Mouse (Mus musculus): Measurements from ENCODE around the gene Ntm. TPM values are rescaled to one million over a fixed set of nuclear protein-coding genes. Genes with fewer than 3 reads are reported as not detected.

The Ntm gene
- total RNA-seq, 2 experiments from 2014 or later, result 5.4 to 6.2 TPM

DNA sequence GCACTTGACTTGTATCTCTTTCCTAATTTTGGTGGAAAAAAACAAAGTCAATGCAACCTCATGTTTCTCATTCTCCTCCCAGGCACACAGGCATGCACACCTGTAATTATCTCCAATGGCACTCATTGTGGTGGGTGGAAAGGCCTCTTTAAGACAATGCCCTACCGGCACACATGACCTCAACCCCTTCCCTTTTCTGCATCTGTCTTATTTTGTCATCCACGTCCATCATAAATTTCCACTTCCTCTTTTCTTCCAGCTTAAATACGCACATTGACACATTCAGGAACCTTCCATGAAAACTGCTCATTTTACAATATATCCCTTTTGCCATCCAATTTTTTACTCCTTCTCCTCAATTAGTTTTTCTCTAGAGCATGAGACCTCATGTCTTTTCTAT lies 74.2 kb downstream of the Ntm start:
- DNase-seq (ENCODE audit: low spot score in 2 of 2), result no peak

DNA sequence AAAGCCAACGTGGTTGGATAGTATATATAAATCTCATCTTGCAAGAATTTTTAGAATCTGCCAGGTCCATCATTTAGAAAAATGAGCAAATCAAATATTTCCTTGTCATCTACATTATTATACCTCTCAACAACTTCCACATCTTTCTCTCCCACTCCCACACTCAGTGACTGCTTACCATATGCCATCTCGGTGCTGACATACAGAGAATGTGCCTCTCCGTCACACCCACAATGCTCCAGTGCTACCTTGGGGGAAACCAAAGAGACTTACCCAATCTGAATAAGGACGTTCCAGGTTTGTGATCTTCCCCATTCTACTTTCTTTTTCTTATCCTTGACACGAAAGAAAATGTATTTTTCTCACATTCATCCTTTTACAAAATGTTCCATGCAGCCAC lies 75.0 kb downstream of the Ntm start:
- DNase-seq (ENCODE audit: low spot score in 2 of 2), result no peak

DNA sequence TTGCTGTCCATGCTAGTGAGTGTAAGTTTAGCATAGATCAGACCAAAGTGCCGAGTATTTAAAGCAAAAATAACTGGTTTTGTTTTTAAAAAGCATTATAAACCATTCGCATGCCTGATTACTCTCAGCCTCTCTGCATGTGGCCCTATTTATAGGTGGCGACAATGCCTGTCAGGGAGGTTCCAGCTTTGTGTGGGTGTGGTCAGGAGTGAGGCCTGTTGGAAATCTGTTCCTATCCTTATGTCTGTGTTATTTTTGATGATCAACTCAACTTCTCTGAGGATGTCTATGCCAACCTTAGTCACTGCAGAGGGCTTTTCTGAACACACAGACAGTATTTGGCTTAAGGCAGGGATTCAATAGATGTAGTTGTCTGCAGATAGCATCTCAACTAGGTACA lies 78.9 kb downstream of the Ntm start:
- no peak for DNase-seq (ENCODE audit: low spot score in 2 of 2)

DNA sequence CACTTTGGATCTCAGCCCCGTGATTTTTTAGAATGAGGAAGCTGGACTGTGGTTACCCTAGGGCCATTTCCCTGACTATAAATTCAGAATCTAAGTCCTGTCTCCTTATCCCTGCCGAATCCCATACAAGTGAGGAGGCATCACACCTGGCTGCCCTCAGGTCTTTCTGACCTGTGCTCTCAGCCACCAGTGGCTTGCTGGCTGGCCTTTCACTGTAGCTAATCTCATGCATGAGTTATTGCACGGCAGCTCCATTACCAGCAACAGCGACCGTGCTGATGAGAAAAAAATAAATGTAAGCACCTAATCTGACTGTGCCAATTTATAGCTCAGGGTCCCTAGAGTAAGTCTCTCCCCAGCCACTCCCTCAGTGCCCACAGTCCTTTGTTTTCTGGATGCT lies 81.3 kb downstream of the Ntm start:
- DNase-seq (ENCODE audit: low spot score in 2 of 2), result no peak

DNA sequence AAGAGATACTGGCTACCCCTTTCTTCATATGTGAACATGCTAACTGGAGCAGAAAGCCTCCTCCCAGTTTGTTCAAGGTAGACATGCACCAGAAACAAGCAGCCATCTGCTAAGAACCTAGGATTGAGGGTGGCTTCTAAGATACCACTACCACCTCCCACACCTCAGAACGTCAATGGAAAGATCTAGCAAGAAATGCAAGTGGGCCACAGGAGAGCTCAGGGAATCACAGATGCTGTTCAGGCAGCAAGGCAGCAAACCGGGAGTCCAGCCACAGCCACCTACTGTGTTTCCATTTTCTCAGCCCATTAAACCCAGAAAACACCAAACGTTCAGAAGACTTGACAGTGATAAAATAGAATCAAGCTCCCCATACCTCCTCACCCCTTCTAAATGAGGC lies 85.4 kb downstream of the Ntm start:
- no peak for DNase-seq (ENCODE audit: low spot score in 2 of 2)

DNA sequence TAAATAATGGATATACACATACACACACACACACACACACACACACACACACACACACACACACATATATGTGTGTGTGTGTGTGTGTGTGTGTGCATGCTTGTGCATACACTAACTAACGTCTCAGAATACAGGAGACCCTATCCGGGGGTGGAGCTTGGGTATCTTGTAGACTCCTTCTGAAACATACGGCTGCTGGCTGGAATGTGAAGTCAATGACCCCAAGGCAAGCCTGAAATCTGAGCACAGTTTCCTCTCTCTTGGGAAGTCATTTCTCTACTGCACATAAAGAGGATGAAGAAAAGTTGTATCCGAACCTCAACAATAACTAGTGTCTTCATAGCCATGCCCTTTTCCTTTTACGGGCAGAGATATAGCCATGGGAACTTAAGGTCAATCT lies 95.2 kb downstream of the Ntm start:
- DNase-seq (ENCODE audit: low spot score in 2 of 2), result no peak

DNA sequence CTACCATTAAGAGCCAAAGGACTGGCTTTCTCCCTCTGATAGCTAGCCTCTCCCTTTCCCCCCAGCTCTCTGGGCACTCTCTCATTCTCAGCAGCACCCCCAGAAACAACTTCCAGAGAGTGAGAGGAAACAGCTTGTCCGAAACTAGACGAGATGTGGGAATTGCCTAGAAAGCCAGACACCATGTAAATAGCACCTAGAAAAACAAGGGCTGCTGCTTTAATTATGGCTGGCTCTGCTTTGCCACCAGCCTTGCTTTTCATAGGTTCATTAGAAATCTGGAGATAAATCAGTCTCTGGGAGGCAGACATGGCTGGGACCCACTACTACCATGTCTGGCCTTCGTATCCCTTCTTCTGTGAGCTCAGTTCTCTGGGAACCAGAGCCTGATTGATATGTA lies 96.1 kb downstream of the Ntm start:
- DNase-seq (ENCODE audit: low spot score in 2 of 2), result no peak

DNA sequence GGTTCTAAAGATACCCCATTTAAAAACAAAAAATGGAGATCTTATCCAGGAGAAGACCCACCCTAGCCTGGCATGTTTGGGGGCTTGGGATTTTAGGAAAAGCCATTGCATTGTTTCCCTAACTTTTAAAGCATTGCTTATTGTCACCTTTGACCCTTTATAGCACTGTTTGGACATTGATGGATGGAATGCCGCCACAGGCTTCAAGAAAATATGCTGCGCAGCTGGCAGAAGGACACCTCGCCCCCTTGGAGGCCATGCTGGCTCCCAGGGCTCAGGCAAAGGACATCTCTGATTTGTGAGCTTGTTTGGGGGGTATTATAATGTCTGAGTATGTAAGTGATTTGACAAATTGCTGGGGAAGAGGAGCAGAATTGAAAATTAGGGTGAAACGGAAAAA lies 96.8 kb downstream of the Ntm start:
- DNase-seq (ENCODE audit: low spot score in 2 of 2), result no peak

DNA sequence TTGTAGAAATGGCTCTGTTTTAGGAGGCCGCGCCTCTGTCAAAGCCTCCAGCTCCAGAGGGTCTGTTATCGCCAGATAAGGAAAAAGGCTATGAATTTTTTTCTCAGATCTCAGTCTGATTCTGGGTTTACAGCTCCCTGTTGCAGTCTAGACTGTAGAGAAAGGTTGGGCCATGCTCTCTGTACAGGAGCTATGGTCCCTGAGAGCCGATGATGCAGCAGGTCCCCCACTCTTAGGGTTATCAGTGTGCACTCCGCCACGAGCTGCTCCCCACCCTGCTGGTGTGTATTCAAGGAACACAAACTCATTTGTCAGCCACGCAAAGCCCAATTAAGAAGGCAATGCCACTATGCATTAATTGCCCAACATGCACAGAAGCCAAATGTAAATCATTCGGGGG lies 97.4 kb downstream of the Ntm start:
- no peak for DNase-seq (ENCODE audit: low spot score in 2 of 2)

DNA sequence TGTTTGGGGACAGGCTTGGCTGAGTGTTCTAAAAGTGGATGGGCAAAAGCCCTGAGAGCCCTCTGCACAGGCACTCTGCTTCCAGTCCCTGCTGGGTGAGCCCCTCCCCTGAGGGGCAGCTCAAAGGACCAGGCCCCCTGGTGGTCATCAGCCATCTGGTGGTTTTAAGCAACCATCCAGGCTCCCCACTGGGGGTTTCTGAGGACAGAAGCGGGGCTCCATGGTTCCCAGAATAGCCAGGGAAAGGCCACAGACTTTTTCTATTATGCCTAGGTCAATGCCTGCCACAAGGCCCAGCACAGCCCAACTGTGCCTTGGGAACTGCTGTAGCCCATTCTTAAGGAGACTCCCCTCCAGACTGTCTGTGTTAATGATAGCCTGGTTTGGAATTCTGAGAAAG lies 98.1 kb downstream of the Ntm start:
- DNase-seq (ENCODE audit: low spot score in 2 of 2), result no peak

DNA sequence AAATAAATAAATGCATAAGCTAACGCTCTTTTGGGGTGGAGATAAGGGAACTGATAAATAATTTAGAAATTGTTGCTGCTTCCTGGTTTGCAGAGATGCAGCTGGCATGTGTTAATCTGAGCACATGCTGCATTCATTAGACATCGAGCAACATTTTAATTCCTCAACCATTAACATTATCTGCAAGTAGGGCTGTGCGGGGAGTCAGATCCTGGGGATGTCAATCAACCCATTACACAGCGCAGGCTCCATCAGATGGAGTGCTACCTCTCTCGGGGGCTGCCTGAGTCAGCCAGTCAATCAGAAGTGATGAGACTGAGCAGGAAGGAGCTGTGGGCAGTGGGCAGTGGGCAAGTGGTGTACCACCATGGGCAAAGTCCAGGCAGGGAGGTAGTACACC lies 100.5 kb downstream of the Ntm start:
- DNase-seq (ENCODE audit: low spot score in 2 of 2), result no peak

DNA sequence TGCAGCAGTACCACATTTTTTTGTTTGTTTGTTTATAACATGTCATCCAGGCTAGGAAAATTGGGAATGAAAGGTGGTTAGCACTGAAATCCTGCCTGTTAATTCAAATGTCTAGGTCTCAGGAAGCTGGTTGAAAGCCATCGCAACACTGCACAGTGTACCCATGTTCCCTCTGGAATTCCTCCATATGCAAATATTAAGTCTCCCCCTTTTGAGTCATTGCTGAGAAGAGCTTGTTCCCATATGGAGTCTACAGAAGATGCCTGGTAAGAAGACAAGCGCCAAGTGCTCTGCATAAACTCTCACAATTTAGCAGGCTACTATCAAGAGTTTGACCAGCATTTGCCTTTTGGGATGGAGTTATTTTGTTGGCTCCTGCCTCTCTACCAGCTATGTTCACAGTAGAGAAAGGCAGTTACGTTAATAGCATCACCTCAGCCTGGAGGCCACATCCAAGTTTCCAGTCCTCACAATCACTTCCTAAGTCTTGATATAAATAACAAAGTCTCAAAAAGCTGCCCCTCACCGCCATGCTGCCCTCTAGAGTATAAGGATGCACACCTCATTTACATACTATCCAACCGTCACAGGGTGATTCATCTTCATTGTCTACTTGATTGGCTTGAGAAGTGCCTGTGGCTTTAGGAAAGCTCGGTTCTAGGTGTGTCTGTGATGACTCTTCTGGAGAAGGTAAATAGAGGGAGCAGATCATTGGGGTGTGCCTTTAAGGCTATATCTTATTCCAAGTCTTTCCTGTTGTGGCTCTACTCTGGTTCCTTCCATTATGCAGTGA lies 103.5 kb downstream of the Ntm start:
- no peak for DNase-seq (ENCODE audit: low spot score in 2 of 2)

DNA sequence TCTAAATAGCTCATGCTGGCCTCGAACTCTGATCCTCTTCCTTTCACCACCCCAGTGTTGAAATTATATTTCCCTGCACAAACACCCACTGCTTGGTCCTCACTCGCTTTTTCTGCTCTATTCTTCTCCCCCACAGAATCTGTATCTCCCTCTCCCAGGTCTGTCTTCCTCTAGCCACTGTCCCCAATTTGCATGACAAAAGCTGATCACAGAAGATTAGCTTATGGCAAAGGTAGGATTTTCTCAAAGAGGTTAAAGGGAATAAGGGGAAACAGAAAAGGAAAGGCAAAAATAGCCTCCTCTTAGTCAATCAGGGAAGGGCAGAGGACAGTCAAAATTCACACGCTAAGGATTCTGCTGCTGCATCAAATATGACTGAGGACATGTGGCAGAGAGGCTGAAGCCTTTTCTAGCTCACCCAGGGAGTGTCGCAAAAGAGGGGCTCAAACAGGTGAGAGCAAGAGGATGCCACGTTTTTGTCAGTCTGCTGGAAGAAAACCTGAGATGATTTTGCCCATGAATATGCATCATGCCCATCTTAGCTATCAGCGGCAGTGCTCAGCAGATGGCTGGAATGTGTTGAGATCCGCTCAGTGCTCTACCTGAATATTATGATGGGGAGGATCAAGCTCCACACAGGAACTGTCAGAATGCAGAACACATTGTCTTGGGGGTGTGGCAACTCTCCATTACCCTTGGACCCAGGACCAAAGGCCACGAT lies 114.0 kb downstream of the Ntm start:
- no peak for DNase-seq (ENCODE audit: low spot score in 2 of 2)

DNA sequence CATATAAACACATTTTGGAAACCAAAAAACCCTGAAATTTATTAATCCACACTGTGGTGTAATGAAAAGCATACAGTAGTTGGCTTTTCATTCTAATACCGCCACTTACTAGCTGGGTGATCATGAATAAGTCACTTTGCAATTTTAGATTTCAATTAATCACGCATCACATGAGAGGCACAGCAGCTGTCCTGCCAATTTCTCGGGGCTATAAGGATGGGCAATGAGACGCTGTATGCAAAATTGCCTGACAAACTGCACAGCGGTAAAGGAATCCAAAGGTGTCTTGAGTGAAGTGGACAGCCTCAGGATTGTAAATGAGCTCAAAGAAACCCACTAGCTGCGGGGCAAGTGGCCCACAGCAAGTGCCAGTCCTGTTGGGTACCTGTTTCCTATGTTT lies 125.6 kb downstream of the Ntm start:
- DNase-seq (ENCODE audit: low spot score in 2 of 2), result no peak

DNA sequence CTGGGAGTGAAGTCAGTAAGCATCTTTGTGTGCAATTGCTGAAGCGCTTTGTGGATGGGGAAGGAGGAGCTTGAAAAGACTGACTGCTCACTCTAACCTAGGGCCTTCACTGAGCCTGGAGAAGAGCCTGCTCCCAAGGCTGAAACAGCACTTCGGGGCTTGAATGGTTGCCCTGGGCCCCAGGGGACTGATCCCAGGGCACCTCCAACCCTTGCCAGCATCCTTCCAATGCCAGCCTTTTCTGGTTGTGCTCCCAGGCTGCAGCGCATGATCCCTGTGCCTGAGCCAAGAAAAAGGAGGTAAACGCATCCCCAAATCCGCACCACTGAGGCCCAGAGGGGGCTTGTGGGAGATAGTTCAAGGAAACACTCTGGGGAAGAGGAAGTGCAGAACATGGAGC lies 128.0 kb downstream of the Ntm start:
- DNase-seq (ENCODE audit: low spot score in 2 of 2), result no peak

DNA sequence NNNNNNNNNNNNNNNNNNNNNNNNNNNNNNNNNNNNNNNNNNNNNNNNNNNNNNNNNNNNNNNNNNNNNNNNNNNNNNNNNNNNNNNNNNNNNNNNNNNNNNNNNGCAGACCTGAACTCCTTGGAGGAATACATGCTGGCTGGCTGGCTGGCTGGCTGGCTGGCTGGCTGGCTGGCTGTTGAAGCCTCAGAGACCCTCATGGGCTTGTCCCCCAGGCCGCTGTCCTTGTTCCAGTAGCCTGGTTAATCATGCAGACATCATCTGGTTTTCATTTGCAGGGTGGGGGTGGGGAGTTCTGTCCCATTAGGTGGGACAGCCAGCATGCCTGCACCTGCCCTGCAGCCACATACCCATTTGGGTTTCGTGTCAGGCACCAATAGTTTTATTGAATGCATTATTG lies 129.2 kb downstream of the Ntm start:
- DNase-seq (ENCODE audit: low spot score in 2 of 2), result no peak

DNA sequence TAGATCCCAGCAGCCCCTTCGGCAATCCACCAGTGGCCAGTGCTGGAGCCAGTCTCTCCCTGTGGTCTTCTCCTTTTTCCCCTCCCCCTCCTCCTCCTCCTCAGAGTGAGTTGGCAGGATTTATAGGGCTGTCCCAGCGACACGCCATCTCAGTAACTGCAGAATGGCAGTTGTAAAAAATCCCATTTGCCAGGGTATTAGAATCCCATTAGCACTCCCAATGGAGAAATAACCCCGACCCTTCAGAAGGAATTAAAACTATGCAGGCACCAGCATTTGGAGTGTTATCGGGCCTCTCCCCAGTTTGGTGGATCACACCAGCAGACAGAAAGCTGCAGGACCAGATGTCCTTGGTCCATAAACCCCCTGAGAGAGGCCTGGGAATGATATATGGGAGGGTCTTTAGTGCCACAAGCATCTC lies 135.7 kb downstream of the Ntm start:
- no peak for DNase-seq (ENCODE audit: low spot score in 2 of 2)

DNA sequence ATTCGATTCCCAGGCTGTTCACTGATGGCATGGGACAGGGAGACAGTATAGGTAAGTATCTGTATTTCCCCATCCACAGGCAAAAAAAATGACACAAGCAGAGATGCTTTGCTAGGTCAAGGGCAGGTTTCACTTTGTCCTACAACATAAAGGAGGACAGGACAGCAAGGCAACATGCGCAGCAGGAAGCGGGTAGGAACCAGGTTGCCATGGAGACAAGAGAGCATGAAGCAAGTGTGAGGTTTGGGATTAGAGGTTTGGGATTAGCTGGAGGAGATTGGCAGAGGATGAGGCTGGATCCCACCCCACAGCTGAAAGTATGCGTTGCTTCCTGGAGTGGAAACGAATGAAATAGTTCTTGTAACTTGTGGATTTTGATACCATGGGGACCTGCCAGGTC lies 137.7 kb downstream of the Ntm start:
- no peak for DNase-seq (ENCODE audit: low spot score in 2 of 2)

DNA sequence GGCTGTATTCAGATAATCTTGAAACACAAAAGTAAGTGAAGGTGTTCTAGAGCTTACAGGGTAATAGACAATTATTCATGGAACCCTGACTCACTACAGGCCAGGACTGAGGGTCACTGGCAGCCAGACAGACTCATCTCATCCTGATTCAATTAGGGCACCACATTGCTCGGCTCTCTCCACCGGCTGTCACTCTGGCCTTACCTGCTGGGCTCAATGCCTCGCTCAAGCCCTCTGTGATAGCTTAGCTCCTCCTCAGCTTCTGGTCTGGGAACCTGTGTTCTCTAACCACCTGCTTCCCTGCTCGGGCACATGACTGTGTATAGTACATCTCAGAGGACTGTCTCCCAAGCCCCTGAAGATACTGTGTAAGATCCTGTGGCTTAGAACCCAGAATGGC lies 139.2 kb downstream of the Ntm start:
- DNase-seq (ENCODE audit: low spot score in 2 of 2), result no peak

DNA sequence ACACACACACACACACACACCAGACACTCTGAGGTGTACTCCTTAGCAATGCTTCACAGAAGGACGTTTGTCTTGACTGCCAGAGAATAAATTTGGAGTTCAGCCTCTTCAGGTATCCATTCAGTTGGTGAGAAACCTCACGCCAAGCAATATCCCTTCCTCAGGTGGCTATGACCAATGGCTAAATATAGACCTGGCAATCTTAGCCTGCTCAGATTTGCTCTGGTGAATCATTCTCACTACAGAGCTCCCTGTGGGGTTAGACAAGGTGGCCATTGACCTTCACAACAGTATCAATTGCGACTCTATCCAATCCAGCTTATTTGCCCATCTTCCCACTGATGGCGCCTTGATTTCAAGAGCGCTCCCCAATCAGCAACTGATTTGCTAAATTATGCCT lies 150.3 kb downstream of the Ntm start:
- DNase-seq (ENCODE audit: low spot score in 2 of 2), result no peak

DNA sequence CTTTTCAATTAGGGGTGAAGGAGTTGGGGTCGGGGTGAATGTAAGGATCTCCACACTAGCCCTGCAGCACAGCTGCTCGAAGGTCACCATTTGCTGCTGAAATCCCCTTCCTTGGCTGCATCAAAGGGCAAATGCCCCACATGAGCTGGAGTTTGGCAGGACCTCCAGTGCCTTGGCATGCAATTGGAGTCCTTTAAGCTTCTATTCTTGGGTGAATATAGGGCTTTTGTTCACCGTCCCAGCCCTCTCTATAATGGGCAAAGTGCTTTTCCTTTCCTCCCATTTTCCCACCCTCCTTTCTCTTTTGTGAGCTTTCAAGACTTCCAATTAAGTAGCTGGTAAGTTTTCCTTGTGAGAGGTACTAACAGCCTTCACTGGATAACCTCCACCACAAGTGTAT lies 156.2 kb downstream of the Ntm start:
- no peak for DNase-seq (ENCODE audit: low spot score in 2 of 2)

DNA sequence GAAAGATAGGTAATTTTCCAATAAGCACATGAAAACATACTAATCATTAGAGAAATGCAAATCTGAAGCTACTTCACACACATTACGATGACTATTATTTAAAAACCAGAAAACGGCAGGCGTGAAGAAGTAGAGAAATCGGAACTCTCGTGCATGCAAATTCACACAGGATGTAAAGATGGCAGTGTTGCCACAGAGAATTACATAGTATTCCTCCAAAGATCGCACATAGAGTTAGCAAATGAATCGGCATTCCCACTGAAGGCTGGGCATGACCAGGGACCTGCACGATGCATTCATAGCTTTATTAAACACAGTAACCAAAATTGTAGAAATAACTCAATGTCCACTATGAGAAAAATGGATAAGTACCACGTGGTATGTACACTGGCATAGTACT lies 158.5 kb downstream of the Ntm start:
- DNase-seq (ENCODE audit: low spot score in 2 of 2), result no peak

DNA sequence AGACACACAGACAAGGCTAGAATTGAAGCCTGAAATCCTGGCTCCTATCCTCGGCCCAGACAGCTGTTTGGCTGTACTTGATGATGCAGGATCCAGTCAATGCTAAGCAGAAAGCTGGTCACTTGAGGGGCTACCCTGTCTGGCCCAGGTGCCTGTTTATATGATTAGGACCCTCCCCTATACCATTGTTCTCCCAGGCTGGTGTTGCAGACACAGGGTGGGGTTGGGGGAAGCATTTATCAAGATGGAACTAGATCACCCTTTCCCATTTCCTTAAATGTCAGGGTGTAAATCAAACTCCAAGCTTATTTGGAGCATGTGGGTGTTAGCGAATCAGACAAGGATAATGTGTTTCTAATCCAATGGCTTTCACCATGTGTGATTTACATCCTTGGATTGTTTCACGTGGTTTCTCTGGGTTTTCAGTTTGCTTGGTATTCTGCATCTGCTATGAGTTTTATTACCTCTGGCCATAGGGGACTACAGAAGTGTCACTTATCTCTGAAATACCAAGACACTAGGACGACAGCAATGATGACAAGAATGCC lies 159.1 kb downstream of the Ntm start:
- no peak for DNase-seq (ENCODE audit: low spot score in 2 of 2)

Data from adrenal gland, postnatal 4 days (tissue).